2 mouse cellular contexts compared by ENCODE assay signal in genomic region chr3:107002249-107003123, GRCm38 (mm10).
TF ChIP-seq lines count a peak whose summit lies in the region.

No protein-coding gene starts in this region.

TF ChIP-seq in CH12.LX, 34 proteins besides CTCF, POLR2A, EP300 and RAD21 (continued from another document):
- 0 out of 2 replicates have a peak, but pooled peaks have one; percentile 45 for TF ChIP-seq MAFK (IDR thresholded peaks at IDR 0.05; ENCODE audit: insufficient replicate concordance, low read length)

TF ChIP-seq in ES-E14, 5 proteins besides CTCF, POLR2A, EP300 and RAD21 (continued from another document):
- TF ChIP-seq MAFK (IDR thresholded peaks at IDR 0.05; ENCODE audit: insufficient read depth, low read depth, low read length) (0 out of 2 replicates have a peak, but pooled peaks have one; percentile 34), ZC3H11A (IDR thresholded peaks at IDR 0.05; ENCODE audit: borderline replicate concordance, low read depth, low read length) (no peak), ZNF384 (IDR thresholded peaks at IDR 0.05; ENCODE audit: low read depth, low read length) (no peak)
